Mouse (Mus musculus): ENCODE measurements around the gene Rapgef1. TPM values are rescaled to one million over a fixed set of nuclear protein-coding genes. Genes with fewer than 3 reads are reported as not detected.

Gene Rapgef1
- polyA plus RNA-seq, 1 experiment from 2014 or later: 24.2 TPM

GRCm38 (mm10) chr2:29635966-29636507 lies 16.5 kb downstream of the Rapgef1 start:
- no peak overlapping the region for H3K4me3 ChIP-seq
- no peaks in the 10 kb centered on the region for H3K9me3 ChIP-seq
- no peak overlapping the region for H3K27ac ChIP-seq
- peaks cover 24% of the 10 kb centered on the region for H3K4me1 ChIP-seq
- no peaks in the 10 kb centered on the region for H3K27me3 ChIP-seq (replicated peaks)
- 91% methylated on average over 5 of the region's 5 CpGs for WGBS
- no peak overlapping the region for H3K4me2 ChIP-seq
- H3K9ac ChIP-seq: no peak overlapping the region
- ATAC-seq (replicated peaks): no peak
- no peaks in the 10 kb centered on the region for H3K36me3 ChIP-seq (replicated peaks)

- H3K36me3 ChIP-seq (replicated peaks): no peaks in the 10 kb centered on the region
- H3K27ac ChIP-seq: no peak overlapping the region
- H3K4me1 ChIP-seq: peaks cover 27% of the 10 kb centered on the region
- no peak for ATAC-seq (replicated peaks)
- no peaks in the 10 kb centered on the region for H3K27me3 ChIP-seq (replicated peaks)
- H3K9ac ChIP-seq: no peak overlapping the region
- no peak overlapping the region for H3K4me2 ChIP-seq
- no peaks in the 10 kb centered on the region for H3K9me3 ChIP-seq
- H3K4me3 ChIP-seq: no peak overlapping the region
These were observed 18.0 kb downstream of the Rapgef1 start for GRCm38 (mm10) chr2:29637528-29637927.

- no peak overlapping the region for H3K4me2 ChIP-seq
- H3K4me1 ChIP-seq: peaks cover 20% of the 10 kb centered on the region
- no peaks in the 10 kb centered on the region for H3K9me3 ChIP-seq
- no peak overlapping the region for H3K27ac ChIP-seq
- H3K9ac ChIP-seq: no peak overlapping the region
- ATAC-seq (replicated peaks): no peak
- 59% methylated on average over 1 of the region's 1 CpGs for WGBS
- H3K36me3 ChIP-seq (replicated peaks): no peaks in the 10 kb centered on the region
- H3K27me3 ChIP-seq (replicated peaks): no peaks in the 10 kb centered on the region
- no peak overlapping the region for H3K4me3 ChIP-seq
These were observed 19.9 kb downstream of the Rapgef1 start for GRCm38 (mm10) chr2:29639377-29639776.

GRCm38 (mm10) chr2:29639953-29640743 lies 20.6 kb downstream of the Rapgef1 start:
- no peak for ATAC-seq (replicated peaks)

GRCm38 (mm10) chr2:29641707-29642106 lies 22.2 kb downstream of the Rapgef1 start:
- ATAC-seq (replicated peaks): no peak
- H3K9ac ChIP-seq: no peak overlapping the region
- H3K27ac ChIP-seq: no peak overlapping the region
- H3K36me3 ChIP-seq (replicated peaks): no peaks in the 10 kb centered on the region
- H3K4me1 ChIP-seq: peaks cover 15% of the 10 kb centered on the region
- no peaks in the 10 kb centered on the region for H3K27me3 ChIP-seq (replicated peaks)
- H3K4me2 ChIP-seq: no peak overlapping the region
- H3K4me3 ChIP-seq: no peak overlapping the region
- no peaks in the 10 kb centered on the region for H3K9me3 ChIP-seq
- WGBS: 89% methylated on average over 3 of the region's 3 CpGs

More at GRCm38 (mm10) chr2:29639953-29640743, 20.6 kb downstream of the Rapgef1 start:
- Histone ChIP-seq H3K27me3 (replicated peaks) (no peaks in the 10 kb centered on the region), H3K36me3 (replicated peaks) (no peaks in the 10 kb centered on the region), H3K27ac (no peak overlapping the region), H3K4me2 (no peak overlapping the region), H3K4me3 (no peak overlapping the region), H3K9ac (no peak overlapping the region), H3K4me1 (peaks cover 13% of the 10 kb centered on the region), H3K9me3 (no peaks in the 10 kb centered on the region)
- 92% methylated on average over 5 of the region's 5 CpGs for WGBS

- 30% methylated on average over 4 of the region's 4 CpGs for WGBS
- Histone ChIP-seq H3K9ac (no peak overlapping the region), H3K4me1 (peaks cover 17% of the 10 kb centered on the region), H3K4me3 (no peak overlapping the region), H3K9me3 (no peaks in the 10 kb centered on the region), H3K4me2 (no peak overlapping the region), H3K36me3 (replicated peaks) (no peaks in the 10 kb centered on the region), H3K27me3 (replicated peaks) (no peaks in the 10 kb centered on the region), H3K27ac (no peak overlapping the region)
- no peak for ATAC-seq (replicated peaks)
These were observed 23.9 kb downstream of the Rapgef1 start for GRCm38 (mm10) chr2:29643418-29643817.

GRCm38 (mm10) chr2:29645071-29645628 lies 25.6 kb downstream of the Rapgef1 start:
- Histone ChIP-seq H3K4me1 (peaks cover 17% of the 10 kb centered on the region), H3K27ac (no peak overlapping the region), H3K27me3 (replicated peaks) (no peaks in the 10 kb centered on the region), H3K9ac (no peak overlapping the region), H3K9me3 (no peaks in the 10 kb centered on the region), H3K4me3 (no peak overlapping the region), H3K36me3 (replicated peaks) (no peaks in the 10 kb centered on the region), H3K4me2 (no peak overlapping the region)
- WGBS: 76% methylated on average over 4 of the region's 4 CpGs
- no peak for ATAC-seq (replicated peaks)

GRCm38 (mm10) chr2:29646613-29647012 lies 27.1 kb downstream of the Rapgef1 start:
- Histone ChIP-seq H3K4me1 (peaks cover 14% of the 10 kb centered on the region), H3K4me3 (no peak overlapping the region), H3K9me3 (no peaks in the 10 kb centered on the region), H3K27ac (no peak overlapping the region), H3K9ac (no peak overlapping the region), H3K36me3 (replicated peaks) (no peaks in the 10 kb centered on the region), H3K27me3 (replicated peaks) (no peaks in the 10 kb centered on the region), H3K4me2 (no peak overlapping the region)
- WGBS: 80% methylated on average over 3 of the region's 3 CpGs
- ATAC-seq (replicated peaks): no peak

- Histone ChIP-seq H3K27me3 (replicated peaks) (no peaks in the 10 kb centered on the region), H3K4me1 (peaks cover 19% of the 10 kb centered on the region), H3K4me3 (no peak overlapping the region), H3K4me2 (no peak overlapping the region), H3K27ac (no peak overlapping the region), H3K9ac (no peak overlapping the region), H3K9me3 (no peaks in the 10 kb centered on the region), H3K36me3 (replicated peaks) (no peaks in the 10 kb centered on the region)
- WGBS: 89% methylated on average over 4 of the region's 4 CpGs
- no peak for ATAC-seq (replicated peaks)
These were observed 27.6 kb downstream of the Rapgef1 start for GRCm38 (mm10) chr2:29647162-29647561.

- H3K27me3 ChIP-seq (replicated peaks): no peaks in the 10 kb centered on the region
- ATAC-seq (replicated peaks): no peak
- H3K9me3 ChIP-seq: no peaks in the 10 kb centered on the region
- peaks cover 22% of the 10 kb centered on the region for H3K4me1 ChIP-seq
- 82% methylated on average over 7 of the region's 7 CpGs for WGBS
- H3K27ac ChIP-seq: no peak overlapping the region
- H3K4me2 ChIP-seq: no peak overlapping the region
- H3K9ac ChIP-seq: no peak overlapping the region
- no peaks in the 10 kb centered on the region for H3K36me3 ChIP-seq (replicated peaks)
- no peak overlapping the region for H3K4me3 ChIP-seq
These were observed 28.3 kb downstream of the Rapgef1 start for GRCm38 (mm10) chr2:29647808-29648207.

- Histone ChIP-seq H3K4me1 (peaks cover 20% of the 10 kb centered on the region), H3K27me3 (replicated peaks) (no peaks in the 10 kb centered on the region), H3K4me2 (no peak overlapping the region), H3K9ac (no peak overlapping the region), H3K27ac (no peak overlapping the region), H3K36me3 (replicated peaks) (no peaks in the 10 kb centered on the region), H3K9me3 (no peaks in the 10 kb centered on the region), H3K4me3 (no peak overlapping the region)
- WGBS: 87% methylated on average over 6 of the region's 6 CpGs
- no peak for ATAC-seq (replicated peaks)
These were observed 29.7 kb downstream of the Rapgef1 start for GRCm38 (mm10) chr2:29648956-29649794.

GRCm38 (mm10) chr2:29649795-29650457 lies 30.4 kb downstream of the Rapgef1 start:
- no peak overlapping the region for H3K4me2 ChIP-seq
- H3K9ac ChIP-seq: no peak overlapping the region
- WGBS: 88% methylated on average over 10 of the region's 10 CpGs
- no peaks in the 10 kb centered on the region for H3K27me3 ChIP-seq (replicated peaks)
- H3K9me3 ChIP-seq: no peaks in the 10 kb centered on the region
- ATAC-seq (replicated peaks): no peak
- H3K36me3 ChIP-seq (replicated peaks): no peaks in the 10 kb centered on the region
- no peak overlapping the region for H3K27ac ChIP-seq
- peaks cover 20% of the 10 kb centered on the region for H3K4me1 ChIP-seq
- H3K4me3 ChIP-seq: no peak overlapping the region
